Mouse (Mus musculus) heart, embryonic 16.5 days (tissue): ENCODE measurements around the gene Inpp5d. TPM values are rescaled to one million over a fixed set of nuclear protein-coding genes. Genes with fewer than 3 reads are reported as not detected.

Experiments used
- ATAC-seq: fragments of 200-750 bp; cut with Nextera tagmentation; replicated peaks from 2 replicates; pipeline ENCODE4 v1.8.0; 2017; ENCODE audit warnings: moderate number of reproducible peaks; ENCODE audit not compliant: insufficient read depth, low FRiP score; ENCODE audit errors: extremely low read depth
- H3K27ac ChIP-seq: fragments of 300-500 bp; sonication (generic); 2 replicates; pipeline ENCODE4 v1.5.1; 2014; ENCODE audit warnings: mild to moderate bottlenecking, low read length, control low read depth, moderate library complexity
- H3K27me3 ChIP-seq: fragments of 300-500 bp; sonication (generic); 2 replicates; pipeline ENCODE4 v1.6.1; 2014; ENCODE audit warnings: low read length, mixed read lengths; ENCODE audit not compliant: control insufficient read depth, insufficient read depth
- H3K36me3 ChIP-seq: fragments of 300-500 bp; sonication (generic); 2 replicates; pipeline ENCODE4 v1.6.1; 2014; ENCODE audit not compliant: control insufficient read depth, insufficient read depth
- H3K4me1 ChIP-seq: fragments of 300-500 bp; sonication (generic); 2 replicates; pipeline ENCODE4 v1.6.1; 2014; ENCODE audit warnings: low read length, mixed read lengths; ENCODE audit not compliant: control insufficient read depth, insufficient read depth
- H3K4me2 ChIP-seq: fragments of 300-500 bp; sonication (generic); 2 replicates; pipeline ENCODE4 v1.6.1; 2014; ENCODE audit warnings: low read depth, mild to moderate bottlenecking, control low read depth, low read length
- H3K4me3 ChIP-seq: fragments of 300-500 bp; sonication (generic); 2 replicates; pipeline ENCODE4 v1.5.1; 2014; ENCODE audit warnings: mild to moderate bottlenecking, control low read depth, low read length
- H3K9ac ChIP-seq: fragments of 300-500 bp; sonication (generic); 2 replicates; pipeline ENCODE4 v1.6.1; 2014; ENCODE audit warnings: low read length, control low read depth
- H3K9me3 ChIP-seq: fragments of 300-500 bp; sonication (generic); replicated peaks from 2 replicates; pipeline ENCODE4 v1.6.1; 2016; ENCODE audit warnings: low read length; ENCODE audit not compliant: control insufficient read depth
- WGBS: fragments of 180-500 bp; shearing (Covaris S2); extraction: QIAGEN DNeasy Blood & Tissue Kit; methylation state at CpG from one replicate; pipeline ENCODE4 v1.1.7; 2014; 5-methylcytosine and 5-hydroxymethylcytosine counted together
- polyA plus RNA-seq: library from polyadenylated mRNA; unstranded; fragments of >200 nt; fragmentation: Nextera tagmentation; extraction: Ambion mirVana; gene quantifications from 2 replicates; pipeline ENCODE4 v1.2.1, GENCODE M21; 2015

Gene Inpp5d
- polyA plus RNA-seq, 1 experiment from 2014 or later, result 6.9 TPM

GRCm38 (mm10) chr1:87658485-87658884, 38.4 kb downstream of the Inpp5d start:
- no peaks in the 10 kb centered on the region for H3K9me3 ChIP-seq
- ATAC-seq, result no peak
- no peaks in the 10 kb centered on the region for H3K36me3 ChIP-seq
- H3K27me3 ChIP-seq, result no peaks in the 10 kb centered on the region
- H3K4me3 ChIP-seq, result no peak overlapping the region
- WGBS, result 73% methylated on average over 2 of the region's 2 CpGs
- H3K4me1 ChIP-seq, result peaks cover 12% of the 10 kb centered on the region; the same call in 1 of the 2 replicates
- no peak overlapping the region for H3K9ac ChIP-seq
- H3K27ac ChIP-seq, result no peak overlapping the region
- H3K4me2 ChIP-seq, result no peak overlapping the region

DNA sequence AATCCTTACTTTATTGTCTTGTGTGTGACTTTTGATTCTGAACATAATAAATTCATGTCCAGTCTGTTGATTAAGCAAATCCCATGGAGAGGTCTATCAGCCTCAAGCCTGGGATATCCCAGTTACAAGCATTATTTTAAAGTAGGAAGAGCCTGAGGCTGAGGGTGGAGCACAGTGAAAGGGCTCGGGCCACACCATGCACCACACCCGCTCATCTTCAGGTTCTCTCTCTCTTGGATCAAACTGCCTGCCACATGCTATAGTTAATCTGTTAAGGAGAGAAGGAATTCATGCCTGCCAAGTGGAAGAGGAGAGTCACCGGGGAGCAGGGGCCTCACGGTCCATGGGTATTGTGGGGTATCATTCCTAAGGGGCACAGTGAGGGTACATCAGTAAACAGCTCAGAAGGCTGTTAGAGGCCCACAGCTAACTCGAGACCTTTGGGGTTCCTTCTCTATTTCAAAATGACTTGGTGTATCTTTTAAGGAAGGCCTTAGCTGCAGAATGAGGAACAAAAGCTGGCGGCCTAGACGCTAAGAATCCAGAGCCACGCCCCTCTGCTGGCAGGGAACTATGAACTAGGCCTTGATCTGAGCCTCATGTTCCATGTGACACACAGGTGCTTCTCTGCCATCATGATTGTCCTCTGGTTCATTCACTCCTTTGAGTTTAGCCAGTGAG, 39.0 kb downstream of the Inpp5d start:
- no peak overlapping the region for H3K4me3 ChIP-seq
- H3K9ac ChIP-seq, result no peak overlapping the region
- WGBS, result 69% methylated on average over 8 of the region's 8 CpGs

GRCm38 (mm10) chr1:87659618-87659960, 39.5 kb downstream of the Inpp5d start:
- Histone ChIP-seq H3K27me3 (no peaks in the 10 kb centered on the region), H3K27ac (no peak overlapping the region), H3K4me1 (peaks cover 12% of the 10 kb centered on the region; the same call in 1 of the 2 replicates), H3K4me3 (no peak overlapping the region), H3K9me3 (peaks cover 6% of the 10 kb centered on the region), H3K9ac (no peak overlapping the region), H3K4me2 (no peak overlapping the region), H3K36me3 (no peaks in the 10 kb centered on the region)
- no peak for ATAC-seq
- 80% methylated on average over 4 of the region's 4 CpGs for WGBS

More for the DNA sequence above, 39.0 kb downstream of the Inpp5d start:
- Histone ChIP-seq H3K4me2 (no peak overlapping the region), H3K36me3 (no peaks in the 10 kb centered on the region), H3K4me1 (peaks cover 12% of the 10 kb centered on the region; the same call in 1 of the 2 replicates), H3K27ac (no peak overlapping the region), H3K27me3 (no peaks in the 10 kb centered on the region), H3K9me3 (peaks cover 6% of the 10 kb centered on the region)
- no peak for ATAC-seq

- Histone ChIP-seq H3K36me3 (no peaks in the 10 kb centered on the region), H3K4me3 (no peak overlapping the region), H3K27me3 (no peaks in the 10 kb centered on the region), H3K9ac (no peak overlapping the region), H3K9me3 (peaks cover 6% of the 10 kb centered on the region), H3K4me1 (peaks cover 12% of the 10 kb centered on the region; the same call in 1 of the 2 replicates), H3K27ac (no peak overlapping the region), H3K4me2 (no peak overlapping the region)
- WGBS, result 70% methylated on average over 1 of the region's 1 CpGs
- no peak for ATAC-seq
Measured at GRCm38 (mm10) chr1:87660740-87661139, 40.6 kb downstream of the Inpp5d start.

GRCm38 (mm10) chr1:87663992-87664391, 43.9 kb downstream of the Inpp5d start:
- Histone ChIP-seq H3K4me1 (0 out of 2 replicates have a peak, but pooled peaks cover 7% of the 10 kb centered on the region), H3K4me2 (no peak overlapping the region)

GRCm38 (mm10) chr1:87667006-87667405, 46.9 kb downstream of the Inpp5d start:
- Histone ChIP-seq H3K4me1 (no peaks in the 10 kb centered on the region), H3K9me3 (peaks cover 6% of the 10 kb centered on the region), H3K27me3 (no peaks in the 10 kb centered on the region), H3K36me3 (no peaks in the 10 kb centered on the region), H3K4me3 (no peak overlapping the region), H3K4me2 (no peak overlapping the region), H3K27ac (no peak overlapping the region), H3K9ac (no peak overlapping the region)
- no peak for ATAC-seq
- 77% methylated on average over 1 of the region's 1 CpGs for WGBS

More at GRCm38 (mm10) chr1:87663992-87664391, 43.9 kb downstream of the Inpp5d start:
- 76% methylated on average over 2 of the region's 2 CpGs for WGBS
- Histone ChIP-seq H3K9ac (no peak overlapping the region), H3K4me3 (no peak overlapping the region), H3K36me3 (no peaks in the 10 kb centered on the region), H3K27me3 (no peaks in the 10 kb centered on the region), H3K9me3 (peaks cover 6% of the 10 kb centered on the region), H3K27ac (no peak overlapping the region)
- ATAC-seq, result no peak

GRCm38 (mm10) chr1:87668300-87668699, 48.2 kb downstream of the Inpp5d start:
- no peak overlapping the region for H3K27ac ChIP-seq
- no peaks in the 10 kb centered on the region for H3K36me3 ChIP-seq
- no peak overlapping the region for H3K4me2 ChIP-seq
- H3K4me1 ChIP-seq, result no peaks in the 10 kb centered on the region
- no peak overlapping the region for H3K4me3 ChIP-seq
- 88% methylated on average over 7 of the region's 7 CpGs for WGBS
- no peaks in the 10 kb centered on the region for H3K27me3 ChIP-seq
- H3K9me3 ChIP-seq, result peaks cover 6% of the 10 kb centered on the region
- no peak for ATAC-seq
- H3K9ac ChIP-seq, result no peak overlapping the region

- no peak for ATAC-seq
- Histone ChIP-seq H3K36me3 (no peaks in the 10 kb centered on the region), H3K9me3 (no peaks in the 10 kb centered on the region), H3K9ac (no peak overlapping the region), H3K27me3 (no peaks in the 10 kb centered on the region), H3K4me2 (no peak overlapping the region), H3K27ac (no peak overlapping the region), H3K4me1 (no peaks in the 10 kb centered on the region), H3K4me3 (no peak overlapping the region)
- 59% methylated on average over 4 of the region's 4 CpGs for WGBS
Measured at GRCm38 (mm10) chr1:87671483-87671882, 51.4 kb downstream of the Inpp5d start.

GRCm38 (mm10) chr1:87673822-87674604, 53.9 kb downstream of the Inpp5d start:
- no peak for ATAC-seq
- Histone ChIP-seq H3K27ac (no peak overlapping the region), H3K36me3 (no peaks in the 10 kb centered on the region), H3K27me3 (no peaks in the 10 kb centered on the region), H3K4me3 (no peak overlapping the region), H3K9ac (no peak overlapping the region), H3K4me1 (no peaks in the 10 kb centered on the region), H3K4me2 (no peak overlapping the region), H3K9me3 (no peaks in the 10 kb centered on the region)
- 79% methylated on average over 9 of the region's 9 CpGs for WGBS
